Mouse (Mus musculus): Measurements from ENCODE around the gene Tctn3. TPM values are rescaled to one million over a fixed set of nuclear protein-coding genes. Genes with fewer than 3 reads are reported as not detected.

Gene Tctn3
- polyA plus RNA-seq, 1 experiment: 16.4 TPM

- Histone ChIP-seq H3K4me3 (replicated peaks; ENCODE audit: insufficient read depth, low read depth, low read length) (no peak overlapping the region), H3K27ac (ENCODE audit: insufficient read depth, low read length) (no peak overlapping the region), H3K27me3 (ENCODE audit: control insufficient read depth, insufficient read depth, low read length) (no peaks in the 10 kb centered on the region), H3K4me1 (ENCODE audit: control insufficient read depth, insufficient read depth, low read length) (peaks cover 19% of the 10 kb centered on the region)
- DNase-seq: no peak
- 74% methylated on average over 6 of the region's 6 CpGs for WGBS
- TF ChIP-seq POLR2A (IDR thresholded peaks at IDR 0.05; ENCODE audit: borderline replicate concordance, insufficient read depth, low read length): no peak
- TF ChIP-seq CTCF (IDR thresholded peaks at IDR 0.05; ENCODE audit: borderline replicate concordance, insufficient read depth, low read depth, low read length): no peak
Measured at GRCm38 (mm10) chr19:40549516-40550135, 62.4 kb downstream of the Tctn3 start.

GRCm38 (mm10) chr19:40548796-40549515 lies 63.1 kb downstream of the Tctn3 start:
- DNase-seq: no peak
- no peak overlapping the region for H3K27ac ChIP-seq (ENCODE audit: insufficient read depth, low read length)
- no peak overlapping the region for H3K4me3 ChIP-seq (replicated peaks; ENCODE audit: insufficient read depth, low read depth, low read length)
- no peaks in the 10 kb centered on the region for H3K27me3 ChIP-seq (ENCODE audit: control insufficient read depth, insufficient read depth, low read length)
- 62% methylated on average over 5 of the region's 5 CpGs for WGBS
- TF ChIP-seq POLR2A (IDR thresholded peaks at IDR 0.05; ENCODE audit: borderline replicate concordance, insufficient read depth, low read length) (no peak), CTCF (IDR thresholded peaks at IDR 0.05; ENCODE audit: borderline replicate concordance, insufficient read depth, low read depth, low read length) (no peak)
- H3K4me1 ChIP-seq (ENCODE audit: control insufficient read depth, insufficient read depth, low read length): peaks cover 13% of the 10 kb centered on the region

GRCm38 (mm10) chr19:40548386-40548785 lies 63.6 kb downstream of the Tctn3 start:
- TF ChIP-seq POLR2A (IDR thresholded peaks at IDR 0.05; ENCODE audit: borderline replicate concordance, insufficient read depth, low read length): no peak
- TF ChIP-seq CTCF (IDR thresholded peaks at IDR 0.05; ENCODE audit: borderline replicate concordance, insufficient read depth, low read depth, low read length): no peak
- H3K4me3 ChIP-seq (replicated peaks; ENCODE audit: insufficient read depth, low read depth, low read length): no peak overlapping the region
- WGBS: 88% methylated on average over 6 of the region's 6 CpGs
- H3K27ac ChIP-seq (ENCODE audit: insufficient read depth, low read length): no peak overlapping the region
- H3K27me3 ChIP-seq (ENCODE audit: control insufficient read depth, insufficient read depth, low read length): no peaks in the 10 kb centered on the region
- H3K4me1 ChIP-seq (ENCODE audit: control insufficient read depth, insufficient read depth, low read length): peaks cover 7% of the 10 kb centered on the region
- no peak for DNase-seq

Other genes starting within 250 kb of the Tctn3 start
- 79.3 and 92.5 TPM in 2 replicates for gene Sorbs1, start 98.5 kb downstream of the Tctn3 start, polyA plus RNA-seq (2012; rRNA removed)
- gene Aldh18a1, start 23.8 kb downstream of the Tctn3 start, polyA plus RNA-seq (2012; rRNA removed): 25.3 and 32.2 TPM in 2 replicates
- gene Entpd1, start 133 bp upstream of the Tctn3 start, polyA plus RNA-seq (2012; rRNA removed): 7.5 and 12.0 TPM in 2 replicates
- gene Cc2d2b, start 136.5 kb upstream of the Tctn3 start, polyA plus RNA-seq (2012; rRNA removed): 0.07 TPM in 1 of 2 replicates, not detected in the other
- gene Ccnj, start 219.0 kb upstream of the Tctn3 start, polyA plus RNA-seq (2012; rRNA removed): 8.4 and 8.7 TPM in 2 replicates

Measured in cerebellum, adult 2 months (tissue).